Mouse (Mus musculus) MEL-GATA-1-ER (cell line): ENCODE measurements around the gene Eef1akmt1.

ENCODE experiments used
- DNase-seq: peaks from one replicate; pipeline ENCODE4 v3.0.0-alpha.2; 2012; ENCODE audit warnings: low read depth; ENCODE audit errors: extremely low read depth

The Eef1akmt1 gene

DNA sequence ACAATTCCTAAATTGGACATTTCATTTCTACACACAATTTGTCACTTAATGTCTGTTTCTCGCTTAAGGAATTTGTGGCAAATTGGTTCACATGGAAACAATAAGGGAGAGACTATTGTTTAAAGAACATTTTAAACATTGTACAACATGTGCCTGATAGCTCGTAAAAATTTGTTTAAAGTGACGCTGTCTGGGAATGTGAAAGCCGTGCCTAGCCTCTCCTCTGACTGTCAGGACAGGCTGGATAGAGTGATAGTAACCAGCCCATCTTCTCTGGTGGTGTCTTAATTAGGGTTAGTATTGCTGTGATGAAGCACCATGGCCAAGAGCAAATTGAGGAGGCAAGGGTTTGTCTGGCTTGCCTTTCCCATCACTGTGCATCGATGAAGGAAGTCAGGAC is 24.4 kb downstream of the Eef1akmt1 start:
- DNase-seq, result no peak

DNA sequence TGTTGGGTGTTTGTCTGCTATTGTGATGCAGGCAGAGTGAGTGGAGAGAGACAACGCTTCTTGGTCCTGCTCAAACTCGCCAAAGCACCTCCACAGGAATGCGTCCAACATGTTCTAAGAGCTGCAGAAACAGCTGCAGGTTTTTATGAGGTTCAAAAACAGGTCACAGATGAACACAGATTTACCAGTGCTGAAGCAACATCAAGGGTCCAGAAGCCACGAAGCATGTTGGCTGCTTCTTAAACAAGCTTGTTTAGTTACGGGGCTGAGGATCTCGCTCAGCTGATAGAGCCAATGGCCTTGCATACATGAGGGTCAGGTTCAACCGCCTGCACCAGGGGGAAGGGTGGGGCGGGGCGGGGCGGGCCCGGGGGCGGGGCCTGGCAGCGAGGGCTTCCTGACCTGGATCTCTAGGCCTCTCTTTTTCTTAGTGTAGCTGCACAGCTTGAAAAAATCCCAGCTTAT is 24.8 kb downstream of the Eef1akmt1 start:
- no peak for DNase-seq

GRCm38 (mm10) chr14:57546131-57546530 is 25.3 kb downstream of the Eef1akmt1 start:
- DNase-seq, result no peak

DNA sequence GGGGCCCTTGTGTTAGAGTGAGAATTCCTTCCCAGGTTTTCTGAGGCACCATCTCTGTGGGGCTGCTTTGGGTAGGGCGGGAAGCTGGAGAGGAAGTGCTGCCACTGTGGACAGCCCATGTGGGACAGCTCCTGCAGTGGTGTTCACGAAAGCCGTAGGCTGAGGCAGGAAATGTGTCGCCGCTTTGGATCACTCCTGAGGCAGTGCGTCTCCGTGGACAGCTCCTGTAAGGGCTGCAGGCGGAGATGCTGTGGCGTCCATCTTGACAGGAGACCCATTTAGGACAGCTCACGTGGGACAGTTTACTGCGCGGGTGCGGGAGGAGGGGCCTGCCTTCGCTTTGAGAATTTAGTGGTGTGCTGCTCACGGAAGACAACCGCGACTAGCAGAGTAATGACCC is 25.9 kb downstream of the Eef1akmt1 start:
- no peak for DNase-seq

- DNase-seq, result peak; percentile 69
Measured at GRCm38 (mm10) chr14:57543420-57544039, 27.9 kb downstream of the Eef1akmt1 start.

DNA sequence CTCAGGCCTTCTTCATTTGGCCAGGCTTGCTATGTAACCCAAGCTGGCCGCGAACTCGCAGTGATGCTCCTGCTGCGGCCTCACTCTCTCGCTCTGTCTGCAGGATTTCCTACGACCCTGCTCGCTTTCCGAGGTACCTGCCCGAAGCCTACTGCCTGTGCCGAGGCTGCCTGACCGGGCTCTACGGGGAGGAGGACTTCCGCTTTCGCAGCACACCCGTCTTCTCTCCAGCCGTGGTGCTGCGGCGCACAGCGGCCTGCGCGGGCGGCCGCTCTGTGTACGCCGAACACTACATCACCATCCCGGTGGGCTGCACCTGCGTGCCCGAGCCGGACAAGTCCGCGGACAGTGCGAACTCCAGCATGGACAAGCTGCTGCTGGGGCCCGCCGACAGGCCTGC is 29.2 kb downstream of the Eef1akmt1 start:
- DNase-seq, result no peak

DNA sequence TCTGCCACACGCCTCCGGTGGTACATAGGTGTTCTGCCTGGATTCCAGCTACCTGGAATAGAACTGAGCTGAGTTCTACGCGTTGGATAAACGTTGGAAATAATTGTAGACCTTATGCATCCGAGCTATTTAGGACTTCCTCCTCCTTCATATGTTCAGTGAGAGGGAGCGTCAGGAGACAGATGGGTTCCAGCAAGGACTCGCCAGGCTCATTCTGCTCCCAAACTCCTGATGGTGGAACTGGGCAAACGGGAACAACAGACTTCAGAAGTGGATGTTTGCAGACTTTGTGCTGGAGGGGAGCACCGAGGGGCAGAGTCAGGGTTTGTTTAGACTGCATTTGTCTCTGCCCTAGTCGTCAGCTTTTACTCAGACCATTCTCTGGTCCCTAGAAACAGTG is 30.7 kb downstream of the Eef1akmt1 start:
- DNase-seq, result no peak

DNA sequence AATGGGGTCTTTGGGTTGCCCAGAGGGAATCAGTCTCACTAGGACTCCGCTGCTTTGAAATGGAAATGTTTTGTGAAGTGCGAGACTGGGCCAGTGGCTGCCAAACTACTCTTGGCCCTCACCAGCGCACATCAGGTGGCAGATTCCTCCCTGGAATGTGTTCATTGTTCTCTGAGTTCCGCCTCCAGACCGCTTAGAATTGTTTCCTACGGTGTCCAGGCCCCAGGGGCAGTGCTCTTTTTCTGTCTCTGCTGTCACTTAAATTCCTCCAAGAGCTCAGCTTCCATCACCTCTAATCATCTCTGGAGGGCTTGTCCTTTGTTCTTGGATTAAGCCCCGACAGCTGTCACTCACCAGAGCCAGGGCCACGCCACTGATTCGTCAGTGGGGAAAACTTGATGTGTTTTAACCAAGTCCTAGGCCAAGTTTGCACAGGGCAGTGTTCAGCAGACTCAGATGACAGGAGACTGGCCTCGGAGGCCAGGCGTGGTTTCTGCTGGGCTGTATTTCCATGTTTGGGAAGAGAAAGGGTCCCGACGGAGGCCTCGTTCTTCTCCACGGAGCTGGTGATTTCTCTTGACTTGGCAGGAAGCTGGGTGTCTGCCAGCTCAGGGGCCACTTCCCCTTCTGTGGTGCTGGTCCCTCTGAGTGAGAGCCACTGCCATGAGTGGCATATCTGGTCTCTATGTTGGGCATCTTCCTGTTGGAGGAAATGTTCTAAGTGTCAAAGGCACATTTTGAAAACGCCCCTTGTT is 34.0 kb downstream of the Eef1akmt1 start:
- DNase-seq, result peak; percentile 66

- no peak for DNase-seq
Measured at GRCm38 (mm10) chr14:57536820-57537219, 34.6 kb downstream of the Eef1akmt1 start.

GRCm38 (mm10) chr14:57535646-57536045 is 35.8 kb downstream of the Eef1akmt1 start:
- no peak for DNase-seq

DNA sequence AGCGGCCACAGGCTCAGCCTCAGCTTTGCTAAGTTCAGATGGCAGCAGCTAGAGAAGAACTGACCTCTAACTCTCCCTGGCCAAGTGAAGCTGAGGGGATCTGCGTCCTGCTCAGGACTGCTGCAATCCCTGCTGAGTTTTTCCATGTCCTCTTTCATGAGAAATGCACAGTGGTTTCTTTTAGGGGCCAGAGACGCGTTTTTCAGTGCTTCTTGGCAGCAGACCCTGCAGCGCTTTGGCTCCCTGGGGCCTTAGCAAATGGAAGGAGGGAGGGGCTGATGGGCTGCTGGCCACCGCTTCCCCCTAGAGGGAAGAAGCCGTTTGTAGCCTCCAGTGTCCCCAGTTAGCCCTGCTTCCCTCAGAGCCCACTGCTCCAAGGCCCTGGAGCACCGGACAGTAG is 36.5 kb downstream of the Eef1akmt1 start:
- no peak for DNase-seq

DNA sequence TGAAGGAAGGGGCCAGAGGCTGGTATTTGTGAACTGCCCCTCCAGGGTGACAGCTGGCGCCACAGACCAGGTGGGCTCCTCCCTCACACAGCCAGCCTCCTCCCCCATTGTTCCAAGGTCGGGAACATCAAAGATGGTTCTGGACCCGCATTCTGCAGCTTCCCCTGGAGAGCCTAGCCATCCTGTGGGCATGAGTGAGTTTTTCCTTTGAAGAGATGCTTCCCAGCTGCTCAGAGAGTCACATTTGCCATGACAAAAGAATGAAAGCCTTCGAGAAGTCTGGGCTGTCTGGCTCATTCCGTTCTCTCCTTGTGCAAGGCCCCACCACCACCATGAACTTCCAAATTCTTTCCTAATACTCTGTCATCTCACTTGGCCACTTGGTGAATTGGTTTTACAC is 37.1 kb downstream of the Eef1akmt1 start:
- no peak for DNase-seq

DNA sequence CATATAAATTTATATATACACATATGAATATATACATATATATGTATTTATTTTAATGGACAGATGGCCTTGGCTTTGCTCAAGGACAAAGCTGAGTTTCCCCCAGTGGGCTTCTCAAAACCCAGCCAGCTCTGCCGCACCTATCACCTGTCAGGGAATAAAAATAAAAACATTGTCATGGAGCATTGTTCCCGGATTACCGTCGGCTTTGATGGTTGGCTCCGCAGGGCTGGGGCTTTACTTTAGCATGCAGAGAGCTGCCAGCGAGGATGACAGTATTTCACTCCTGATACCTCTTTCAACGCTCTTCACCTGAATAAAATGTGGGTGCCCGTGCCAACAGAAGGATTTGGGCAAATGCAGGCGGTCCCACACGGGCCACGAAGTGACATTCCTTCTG is 37.6 kb downstream of the Eef1akmt1 start:
- no peak for DNase-seq

DNA sequence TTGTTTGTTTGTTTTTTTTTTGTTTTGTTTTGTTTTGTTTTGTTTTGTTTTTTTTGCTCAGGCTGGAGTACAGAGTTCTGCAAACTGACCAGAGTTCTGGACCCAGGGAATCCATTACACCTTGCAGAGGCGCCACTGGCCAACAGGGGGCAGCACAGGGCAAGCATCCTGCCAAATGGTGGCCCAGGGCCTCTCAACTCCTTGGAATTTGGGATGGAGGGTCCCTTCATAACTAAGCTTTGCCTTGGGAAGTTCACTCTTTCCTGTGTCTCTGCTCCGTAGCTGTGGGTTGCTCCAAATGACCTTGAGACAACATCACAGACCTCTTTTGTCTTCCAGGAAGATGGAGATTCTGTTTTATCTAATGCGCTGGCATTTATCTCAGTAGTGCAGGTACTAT is 38.2 kb downstream of the Eef1akmt1 start:
- DNase-seq, result no peak

DNA sequence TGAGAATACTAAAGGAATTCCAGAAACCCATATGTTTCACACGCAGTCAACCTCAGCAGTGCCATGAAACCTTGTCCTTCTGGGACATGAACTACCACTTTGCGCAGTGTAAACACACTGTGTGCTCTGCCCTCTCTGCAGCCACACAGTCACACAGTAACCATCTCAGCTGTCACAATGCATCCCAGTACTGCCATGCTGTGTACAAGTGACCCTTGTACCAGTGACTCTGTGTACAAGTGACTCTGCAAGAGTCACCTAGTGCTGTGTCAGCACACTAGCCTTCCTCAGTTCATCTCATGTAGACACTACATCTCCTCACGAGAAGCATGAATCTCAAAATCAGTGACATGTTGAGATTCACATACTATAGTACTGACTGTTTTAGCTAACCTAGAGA is 38.8 kb downstream of the Eef1akmt1 start:
- DNase-seq, result no peak

- DNase-seq, result no peak
Measured at GRCm38 (mm10) chr14:57529786-57530515, 41.5 kb downstream of the Eef1akmt1 start.

DNA sequence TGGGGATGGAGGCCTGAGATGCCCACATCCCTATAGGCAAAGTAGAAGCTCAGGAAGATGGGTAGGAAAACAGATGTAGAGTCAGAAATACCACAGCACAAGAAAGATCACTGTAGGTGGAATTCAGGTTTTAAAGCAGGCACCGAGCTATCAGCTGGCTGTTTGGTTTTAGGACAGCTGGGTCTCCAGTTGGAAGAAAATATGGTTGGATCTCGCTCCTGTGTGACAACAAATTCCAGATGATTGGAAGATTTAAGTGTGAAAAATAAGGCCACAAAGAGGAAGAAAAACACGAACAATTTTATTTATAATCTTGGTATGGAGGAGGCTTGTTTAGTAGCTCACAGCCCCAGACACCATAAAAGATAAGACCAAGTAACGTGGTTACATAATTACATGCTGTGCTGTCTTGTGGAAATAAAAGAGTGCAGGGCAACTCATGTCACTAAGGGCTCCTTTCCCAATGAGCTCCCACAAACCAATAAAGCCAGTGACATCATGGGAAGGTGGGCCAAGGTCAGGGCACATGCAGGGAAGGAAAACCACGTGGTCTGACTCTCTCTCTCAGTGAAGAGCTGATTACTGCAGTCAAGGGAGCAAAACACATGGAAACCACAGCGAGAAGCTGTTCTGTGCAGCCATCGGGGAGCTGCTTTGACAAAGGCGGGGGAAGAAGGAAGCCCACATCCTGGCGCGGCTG is 42.2 kb downstream of the Eef1akmt1 start:
- DNase-seq, result no peak

DNA sequence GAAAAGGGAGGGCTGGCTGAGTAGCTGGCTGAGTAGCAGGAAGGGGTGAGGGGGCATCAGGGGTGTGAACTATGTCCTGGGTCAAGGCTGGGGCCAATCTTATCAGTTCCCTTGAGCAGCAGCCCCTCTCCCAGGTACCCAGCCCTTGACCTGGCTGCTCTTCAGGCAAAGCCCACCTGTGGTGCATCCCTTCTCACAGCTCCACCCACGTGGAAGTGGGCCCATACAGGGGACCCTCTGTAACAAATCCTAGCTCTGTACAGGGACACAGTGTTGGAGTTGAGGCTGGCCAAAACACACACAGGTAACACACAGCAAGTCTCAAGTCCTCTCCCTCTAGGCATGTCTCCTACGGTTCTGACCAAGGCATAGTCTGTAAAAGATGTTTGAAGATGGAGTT is 43.8 kb downstream of the Eef1akmt1 start:
- DNase-seq, result no peak

GRCm38 (mm10) chr14:57527122-57527521 is 44.3 kb downstream of the Eef1akmt1 start:
- no peak for DNase-seq

DNA sequence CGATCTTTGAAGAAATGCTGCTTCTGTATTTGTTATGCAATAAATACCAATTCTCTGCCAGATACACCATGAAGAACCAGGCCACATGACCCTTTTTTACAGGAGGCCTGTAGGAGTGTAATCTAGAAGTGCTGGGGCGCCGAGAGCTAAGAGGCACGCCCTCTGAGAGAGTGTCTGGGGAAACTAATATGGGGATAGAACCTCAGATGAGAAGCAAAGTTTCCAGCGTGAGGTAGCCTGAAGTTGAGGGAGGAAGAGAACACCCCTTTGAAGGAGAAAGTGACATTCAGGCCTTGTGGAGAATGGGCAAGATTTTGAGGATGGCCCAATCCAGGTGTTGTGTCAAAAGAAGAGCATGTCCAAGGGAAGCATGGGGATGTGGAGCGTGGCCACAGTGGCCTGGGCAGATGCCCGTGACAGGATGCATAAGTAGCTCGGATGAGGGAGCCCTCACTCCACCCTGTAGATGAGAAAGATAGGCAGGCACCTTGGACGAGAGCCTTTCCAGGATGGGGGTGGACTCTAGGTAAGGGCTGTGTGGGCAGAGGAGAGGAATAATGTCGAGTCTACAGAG is 45.3 kb downstream of the Eef1akmt1 start:
- DNase-seq, result no peak

GRCm38 (mm10) chr14:57525388-57526049 is 45.9 kb downstream of the Eef1akmt1 start:
- no peak for DNase-seq
